Mouse (Mus musculus) naive thymus-derived CD4-positive, alpha-beta T cell, adult 2 months (primary cell): Measurements from ENCODE around the gene Cyp11a1.

Source experiments
- DNase-seq: peaks from one replicate; pipeline ENCODE4 v3.0.0-alpha.2; 2011; ENCODE audit warnings: low read depth

The Cyp11a1 gene

DNA sequence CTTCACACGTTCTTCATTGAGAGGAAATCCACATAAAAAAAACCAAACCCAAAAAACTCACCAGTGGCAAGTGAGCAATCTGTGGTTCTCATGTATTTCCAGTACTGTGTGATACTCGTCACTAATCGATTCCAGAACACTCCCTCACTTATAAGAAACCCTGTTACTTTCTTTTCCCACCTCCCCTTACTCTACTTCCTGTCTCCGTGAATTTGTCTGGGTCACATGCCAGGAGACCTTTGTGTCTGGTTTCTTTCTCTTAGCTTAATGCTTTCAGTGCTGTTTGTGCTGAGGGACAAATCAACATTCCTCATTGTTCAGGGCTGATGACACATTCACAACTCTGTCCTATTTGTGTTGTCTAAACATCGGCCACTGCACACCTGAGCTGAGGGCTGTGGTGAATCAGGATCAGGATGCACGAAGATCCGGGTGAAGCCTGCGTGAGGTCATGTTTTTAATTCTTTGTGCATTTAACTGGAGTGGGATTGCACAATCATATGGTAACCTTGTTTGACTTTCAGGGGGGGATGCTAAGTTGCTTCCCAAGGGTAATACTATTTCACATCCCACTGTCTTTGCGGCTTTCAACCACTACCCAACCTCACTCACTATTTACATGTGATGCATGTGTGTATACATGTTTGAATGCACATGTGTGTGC lies 33.3 kb upstream of the Cyp11a1 start:
- DNase-seq: peak; percentile 34

DNA sequence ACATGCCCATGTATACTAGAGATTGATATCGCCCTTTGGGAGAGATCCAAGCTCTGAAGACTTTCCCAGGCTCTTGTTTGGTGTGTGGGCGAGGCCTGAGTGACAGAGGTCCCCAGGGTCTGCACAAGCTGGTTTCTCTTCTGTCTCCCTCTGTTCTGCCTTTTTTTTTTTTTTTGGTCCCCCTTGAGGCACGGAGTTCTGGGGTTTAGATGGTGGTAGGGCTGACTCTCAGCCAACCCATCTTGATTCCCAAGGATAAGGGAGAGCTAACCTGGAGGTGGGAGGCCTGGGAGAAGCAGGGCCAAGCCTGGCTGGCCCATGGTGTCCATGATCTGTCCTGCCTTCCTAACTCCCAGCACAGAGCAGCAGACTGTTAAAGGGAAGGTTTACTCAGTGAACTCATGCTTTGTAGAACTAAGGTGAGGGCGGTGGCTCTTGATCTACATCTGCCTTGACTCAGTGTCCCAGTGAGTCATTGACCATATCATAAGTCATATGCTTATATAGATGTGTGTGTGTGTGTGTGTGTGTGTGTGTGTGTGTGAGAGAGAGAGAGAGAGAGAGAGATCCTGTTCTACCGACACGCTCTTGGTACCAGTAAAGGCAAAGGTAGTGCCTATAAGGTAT lies 32.7 kb upstream of the Cyp11a1 start:
- DNase-seq: no peak

GRCm38 (mm10) chr9:57974221-57974620 lies 32.0 kb upstream of the Cyp11a1 start:
- no peak for DNase-seq

GRCm38 (mm10) chr9:57975200-57975821 lies 30.9 kb upstream of the Cyp11a1 start:
- no peak for DNase-seq

GRCm38 (mm10) chr9:57978025-57978424 lies 28.2 kb upstream of the Cyp11a1 start:
- no peak for DNase-seq

DNA sequence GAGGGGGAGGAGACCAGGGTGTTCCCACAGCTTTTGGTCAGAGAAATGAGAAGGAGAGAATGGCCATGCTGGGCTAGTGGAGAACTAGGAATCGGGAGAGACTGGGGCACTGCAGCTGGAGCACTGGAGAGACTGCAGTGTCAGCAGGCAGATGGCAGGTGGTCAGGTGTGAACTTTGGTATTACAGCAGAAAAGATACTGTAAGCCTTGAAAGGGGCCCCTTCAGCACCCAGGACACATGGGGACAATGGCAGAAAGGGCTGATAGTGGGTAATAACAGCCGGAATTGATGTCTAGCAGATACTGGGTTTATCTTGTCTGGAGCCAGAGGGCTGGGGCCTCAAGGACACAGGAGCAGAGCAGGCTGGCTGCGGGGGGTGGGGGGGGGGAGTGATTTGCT lies 27.4 kb upstream of the Cyp11a1 start:
- DNase-seq: no peak

DNA sequence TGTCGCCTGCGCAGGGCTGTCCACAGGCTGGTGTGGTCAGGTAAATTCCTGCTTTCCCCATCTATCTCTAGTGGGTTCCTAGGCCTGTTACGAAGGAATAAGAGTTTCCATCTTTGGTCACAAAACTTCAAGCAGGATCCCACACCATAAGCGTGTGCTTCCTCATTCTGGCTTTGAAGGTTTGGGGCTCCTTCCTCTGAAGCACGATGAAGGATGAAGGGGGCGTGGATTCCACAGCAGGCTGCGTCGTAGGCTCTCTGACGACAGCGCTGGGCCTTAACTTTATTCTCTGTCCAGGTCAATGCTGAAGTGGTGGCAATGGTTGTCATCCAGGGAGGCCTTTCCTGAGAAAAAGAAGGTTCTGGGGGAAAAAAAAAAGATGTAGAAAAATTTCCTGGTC lies 25.6 kb upstream of the Cyp11a1 start:
- DNase-seq: peak; percentile 43

DNA sequence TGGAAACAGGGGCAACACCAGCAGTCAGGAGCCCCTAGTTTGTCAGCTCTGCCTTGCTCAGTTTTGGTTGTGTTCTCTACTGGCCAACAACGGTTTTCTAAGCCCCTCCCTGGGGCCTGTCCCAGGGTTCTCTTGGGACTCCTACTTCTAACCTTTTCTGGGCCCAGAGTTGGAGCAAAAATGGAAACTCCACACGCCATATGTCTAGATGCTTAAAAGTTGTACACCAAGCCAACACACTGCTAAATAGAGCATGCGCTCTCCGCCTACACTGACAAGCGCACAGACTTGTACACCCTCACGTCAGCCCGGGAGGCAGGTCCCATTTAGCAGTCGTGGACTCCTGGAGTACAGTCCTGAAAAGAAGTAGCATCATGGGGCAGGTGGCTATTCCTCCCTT lies 20.9 kb upstream of the Cyp11a1 start:
- no peak for DNase-seq

- DNase-seq: no peak
Measured at GRCm38 (mm10) chr9:57986293-57986692, 19.9 kb upstream of the Cyp11a1 start.

DNA sequence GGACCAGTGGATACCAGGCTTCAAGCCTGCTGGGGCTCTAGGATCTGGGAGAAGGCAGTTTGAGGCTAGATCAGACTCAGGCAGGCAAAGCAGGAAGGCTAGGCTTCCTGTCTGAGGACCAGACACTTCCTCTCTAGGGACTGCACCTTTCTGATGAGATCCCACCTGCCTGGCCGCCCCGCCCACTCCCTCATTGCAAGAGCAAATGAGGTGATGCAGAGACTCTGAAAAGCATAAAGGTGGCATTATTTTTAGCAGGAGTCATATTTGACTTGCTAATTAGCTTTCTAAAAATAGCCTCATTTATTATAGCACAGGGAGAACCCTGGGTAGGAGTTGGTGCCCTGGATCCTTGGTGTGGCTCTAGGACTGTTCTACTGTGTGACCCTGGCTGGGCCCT lies 18.1 kb upstream of the Cyp11a1 start:
- DNase-seq: no peak

- no peak for DNase-seq
Measured at GRCm38 (mm10) chr9:57989309-57989708, 16.9 kb upstream of the Cyp11a1 start.

GRCm38 (mm10) chr9:57990438-57991110 lies 15.6 kb upstream of the Cyp11a1 start:
- DNase-seq: peak; percentile 80

- DNase-seq: no peak
Measured at GRCm38 (mm10) chr9:57992060-57992459, 14.2 kb upstream of the Cyp11a1 start.

DNA sequence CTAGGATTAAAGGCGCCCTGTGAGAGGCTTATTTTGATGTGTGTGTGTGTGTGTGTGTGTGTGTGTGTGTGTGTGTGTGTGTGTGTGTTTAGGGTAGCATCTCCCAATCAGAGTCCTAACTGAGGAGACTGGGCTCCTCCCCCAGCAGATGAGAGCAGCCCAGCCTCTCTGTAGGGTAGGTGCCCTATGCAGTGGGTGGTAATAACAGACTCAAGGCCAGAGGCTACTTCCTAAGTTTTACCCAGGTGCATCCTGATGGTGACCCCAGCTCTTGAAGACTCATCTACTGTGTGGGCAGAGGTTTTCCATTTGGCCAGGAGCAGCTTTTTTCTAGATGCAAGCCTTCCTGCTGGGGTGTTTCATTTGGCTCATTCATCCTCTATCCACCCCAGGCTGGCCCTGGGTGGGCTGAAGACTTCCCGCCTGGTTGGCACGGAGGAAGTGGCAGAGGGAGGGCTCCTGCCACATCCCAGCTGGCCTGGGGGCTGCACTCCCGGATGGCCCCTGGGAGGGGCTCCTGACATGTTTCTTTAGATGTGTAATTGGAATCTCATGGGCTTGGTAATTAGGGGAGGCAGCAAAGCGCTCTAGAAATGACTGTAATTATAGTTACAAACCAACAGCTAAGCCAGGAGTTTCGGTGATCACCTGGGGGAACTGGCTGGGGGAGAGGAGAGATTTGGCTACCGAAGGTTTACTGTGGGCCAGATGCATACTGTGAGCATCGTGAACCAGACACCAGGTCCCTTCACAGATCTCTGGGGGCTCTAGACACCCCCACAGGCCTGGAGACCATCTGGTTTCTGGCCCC lies 13.2 kb upstream of the Cyp11a1 start:
- DNase-seq: no peak

DNA sequence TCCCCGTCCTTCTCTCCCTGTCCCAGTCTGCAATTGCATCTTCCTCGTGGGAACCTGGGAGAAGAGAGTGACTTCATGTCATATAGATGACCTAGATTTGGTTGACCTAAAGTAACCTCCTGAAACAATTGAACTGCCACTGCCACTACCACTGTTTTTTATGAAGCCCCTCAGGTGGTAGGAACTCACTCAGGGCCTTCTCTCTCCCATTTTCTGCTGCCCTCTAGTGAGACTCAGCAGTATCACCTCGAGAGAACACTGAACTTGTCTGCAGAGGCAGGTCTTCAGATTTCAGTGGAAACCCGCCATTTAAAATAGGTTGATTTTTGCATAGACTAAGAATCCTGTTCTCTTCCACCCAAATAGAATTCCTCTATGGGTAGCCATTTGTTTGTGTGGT lies 10.9 kb upstream of the Cyp11a1 start:
- peak; percentile 41 for DNase-seq

GRCm38 (mm10) chr9:57997511-57998031 lies 8.6 kb upstream of the Cyp11a1 start:
- DNase-seq: no peak

- peak; percentile 90 for DNase-seq
Measured at GRCm38 (mm10) chr9:57998032-57998659, 8.1 kb upstream of the Cyp11a1 start.

DNA sequence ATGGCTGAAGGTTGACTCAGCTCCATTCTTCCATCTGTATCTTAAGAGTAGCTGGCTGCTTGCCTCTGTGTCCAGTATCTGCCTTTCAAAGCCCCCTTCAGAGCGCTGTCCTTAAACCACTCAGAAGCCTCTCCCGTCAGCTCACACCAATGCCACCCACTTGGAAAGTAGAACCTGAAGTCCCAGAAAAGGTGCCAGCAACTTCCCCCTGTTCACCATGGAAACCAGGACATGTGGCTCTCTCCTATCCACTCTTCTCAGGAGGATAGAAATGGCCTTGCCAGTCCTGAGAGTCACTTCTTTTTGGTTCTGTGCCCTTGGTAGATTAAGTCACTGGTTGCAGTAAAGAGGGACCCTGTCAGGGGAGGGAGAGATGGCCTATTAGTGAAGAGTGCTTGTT lies 7.5 kb upstream of the Cyp11a1 start:
- no peak for DNase-seq

- no peak for DNase-seq
Measured at GRCm38 (mm10) chr9:57999676-58000075, 6.5 kb upstream of the Cyp11a1 start.

DNA sequence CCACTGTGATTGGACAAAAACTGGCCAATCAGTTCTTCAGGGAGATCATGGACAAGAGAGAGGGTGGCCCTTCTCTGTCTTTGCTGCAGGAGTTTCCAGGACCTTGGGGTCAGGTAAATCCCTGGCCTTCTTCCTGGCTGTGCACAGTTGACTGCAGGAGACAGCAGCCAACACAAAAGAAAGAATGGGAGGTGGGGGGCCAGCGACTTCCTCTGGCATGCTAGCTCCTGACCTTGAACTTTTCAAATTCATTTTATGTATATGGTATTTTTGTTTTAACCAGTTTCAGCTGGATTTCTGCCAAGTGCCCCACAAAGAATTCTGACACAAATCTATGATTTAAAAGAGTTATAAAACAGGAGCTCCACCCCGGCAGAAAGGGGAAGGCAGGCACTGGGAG lies 2.9 kb upstream of the Cyp11a1 start:
- DNase-seq: no peak

GRCm38 (mm10) chr9:58008336-58009014 lies 2.3 kb downstream of the Cyp11a1 start:
- no peak for DNase-seq
